Mouse (Mus musculus): Measurements from ENCODE around the gene Dennd2c. TPM values are rescaled to one million over a fixed set of nuclear protein-coding genes. Genes with fewer than 3 reads are reported as not detected.

Dennd2c gene
- total and polyA plus RNA-seq, 2 experiments from 2014 or later, result 0.63 to 1.7 TPM

- H3K4me2 ChIP-seq (ENCODE audit: low read depth, low read length, poor library complexity, severe bottlenecking), result no peak overlapping the region
- TF ChIP-seq CTCF (IDR thresholded peaks at IDR 0.05), result no peak
- H3K9ac ChIP-seq (replicated peaks; ENCODE audit: low read length, poor library complexity, severe bottlenecking), result no peak overlapping the region
- no peaks in the 10 kb centered on the region for H3K4me1 ChIP-seq (ENCODE audit: insufficient read depth, low read length)
- H3K27ac ChIP-seq (ENCODE audit: low read depth, low read length), result no peak overlapping the region
- H3K36me3 ChIP-seq (ENCODE audit: insufficient read depth, low read length), result no peaks in the 10 kb centered on the region
- no peaks in the 10 kb centered on the region for H3K27me3 ChIP-seq (ENCODE audit: insufficient read depth, low read length)
- H3K4me3 ChIP-seq (ENCODE audit: low read depth, low read length), result no peak overlapping the region
- 85% methylated on average over 17 of the region's 17 CpGs for WGBS
- H3K9me3 ChIP-seq (ENCODE audit: low read length), result no peaks in the 10 kb centered on the region
- no peak for DNase-seq (ENCODE audit: low spot score)
- ATAC-seq (ENCODE audit: low FRiP score), result no peak
Observed at GRCm38 (mm10) chr3:103081861-103082453, 20.4 kb upstream of the Dennd2c start.

GRCm38 (mm10) chr3:103082761-103083160 is 19.6 kb upstream of the Dennd2c start:
- Histone ChIP-seq H3K27me3 (ENCODE audit: insufficient read depth, low read length) (no peaks in the 10 kb centered on the region), H3K4me3 (ENCODE audit: low read depth, low read length) (no peak overlapping the region), H3K4me1 (ENCODE audit: insufficient read depth, low read length) (no peaks in the 10 kb centered on the region), H3K36me3 (ENCODE audit: insufficient read depth, low read length) (no peaks in the 10 kb centered on the region), H3K9me3 (ENCODE audit: low read length) (no peaks in the 10 kb centered on the region), H3K9ac (replicated peaks; ENCODE audit: low read length, poor library complexity, severe bottlenecking) (no peak overlapping the region), H3K27ac (ENCODE audit: low read depth, low read length) (no peak overlapping the region), H3K4me2 (ENCODE audit: low read depth, low read length, poor library complexity, severe bottlenecking) (no peak overlapping the region)
- no peak for ATAC-seq (ENCODE audit: low FRiP score)
- DNase-seq (ENCODE audit: low spot score), result no peak
- no peak for TF ChIP-seq CTCF (IDR thresholded peaks at IDR 0.05)
- WGBS, result 85% methylated on average over 5 of the region's 5 CpGs

- Histone ChIP-seq H3K27me3 (ENCODE audit: insufficient read depth, low read length) (no peaks in the 10 kb centered on the region), H3K36me3 (ENCODE audit: insufficient read depth, low read length) (no peaks in the 10 kb centered on the region), H3K9ac (replicated peaks; ENCODE audit: low read length, poor library complexity, severe bottlenecking) (no peak overlapping the region), H3K9me3 (ENCODE audit: low read length) (no peaks in the 10 kb centered on the region), H3K4me2 (ENCODE audit: low read depth, low read length, poor library complexity, severe bottlenecking) (no peak overlapping the region), H3K4me1 (ENCODE audit: insufficient read depth, low read length) (no peaks in the 10 kb centered on the region), H3K4me3 (ENCODE audit: low read depth, low read length) (no peak overlapping the region), H3K27ac (ENCODE audit: low read depth, low read length) (no peak overlapping the region)
- no peak for ATAC-seq (ENCODE audit: low FRiP score)
- TF ChIP-seq CTCF (IDR thresholded peaks at IDR 0.05), result no peak
- DNase-seq (ENCODE audit: low spot score), result no peak
- WGBS, result 76% methylated on average over 3 of the region's 3 CpGs
Observed at GRCm38 (mm10) chr3:103085986-103086385, 16.4 kb upstream of the Dennd2c start.

GRCm38 (mm10) chr3:103091753-103092152 is 10.7 kb upstream of the Dennd2c start:
- H3K4me3 ChIP-seq (ENCODE audit: low read depth, low read length), result no peak overlapping the region
- no peaks in the 10 kb centered on the region for H3K36me3 ChIP-seq (ENCODE audit: insufficient read depth, low read length)
- no peak overlapping the region for H3K4me2 ChIP-seq (ENCODE audit: low read depth, low read length, poor library complexity, severe bottlenecking)
- no peaks in the 10 kb centered on the region for H3K9me3 ChIP-seq (ENCODE audit: low read length)
- H3K27ac ChIP-seq (ENCODE audit: low read depth, low read length), result no peak overlapping the region
- H3K4me1 ChIP-seq (ENCODE audit: insufficient read depth, low read length), result no peaks in the 10 kb centered on the region
- no peak for ATAC-seq (ENCODE audit: low FRiP score)
- H3K9ac ChIP-seq (replicated peaks; ENCODE audit: low read length, poor library complexity, severe bottlenecking), result no peak overlapping the region
- DNase-seq (ENCODE audit: low spot score), result no peak
- TF ChIP-seq CTCF (IDR thresholded peaks at IDR 0.05), result no peak
- 91% methylated on average over 2 of the region's 2 CpGs for WGBS
- no peaks in the 10 kb centered on the region for H3K27me3 ChIP-seq (ENCODE audit: insufficient read depth, low read length)

- no peak overlapping the region for H3K9ac ChIP-seq (replicated peaks; ENCODE audit: low read length, poor library complexity, severe bottlenecking)
- no peaks in the 10 kb centered on the region for H3K9me3 ChIP-seq (ENCODE audit: low read length)
- TF ChIP-seq CTCF (IDR thresholded peaks at IDR 0.05), result no peak
- no peak overlapping the region for H3K4me3 ChIP-seq (ENCODE audit: low read depth, low read length)
- no peak for DNase-seq (ENCODE audit: low spot score)
- no peaks in the 10 kb centered on the region for H3K36me3 ChIP-seq (ENCODE audit: insufficient read depth, low read length)
- 0 out of 2 replicates have a peak, but pooled peaks cover 3% of the 10 kb centered on the region for H3K27me3 ChIP-seq (ENCODE audit: insufficient read depth, low read length)
- 81% methylated on average over 23 of the region's 23 CpGs for WGBS
- no peaks in the 10 kb centered on the region for H3K4me1 ChIP-seq (ENCODE audit: insufficient read depth, low read length)
- H3K27ac ChIP-seq (ENCODE audit: low read depth, low read length), result no peak overlapping the region
- no peak overlapping the region for H3K4me2 ChIP-seq (ENCODE audit: low read depth, low read length, poor library complexity, severe bottlenecking)
- ATAC-seq (ENCODE audit: low FRiP score), result no peak
Observed at GRCm38 (mm10) chr3:103098662-103099061, 3.7 kb upstream of the Dennd2c start.

GRCm38 (mm10) chr3:103099667-103100066 is 2.7 kb upstream of the Dennd2c start:
- Histone ChIP-seq H3K4me3 (ENCODE audit: low read depth, low read length) (no peak overlapping the region), H3K27ac (ENCODE audit: low read depth, low read length) (no peak overlapping the region), H3K9me3 (ENCODE audit: low read length) (no peaks in the 10 kb centered on the region), H3K4me2 (ENCODE audit: low read depth, low read length, poor library complexity, severe bottlenecking) (no peak overlapping the region), H3K9ac (replicated peaks; ENCODE audit: low read length, poor library complexity, severe bottlenecking) (no peak overlapping the region), H3K36me3 (ENCODE audit: insufficient read depth, low read length) (no peaks in the 10 kb centered on the region), H3K4me1 (ENCODE audit: insufficient read depth, low read length) (no peaks in the 10 kb centered on the region), H3K27me3 (ENCODE audit: insufficient read depth, low read length) (peaks cover 6% of the 10 kb centered on the region; the same call in 1 of the 2 replicates)
- peak; percentile 44 for TF ChIP-seq CTCF (IDR thresholded peaks at IDR 0.05)
- ATAC-seq (ENCODE audit: low FRiP score), result no peak
- DNase-seq (ENCODE audit: low spot score), result no peak
- 86% methylated on average over 6 of the region's 6 CpGs for WGBS

Measured in midbrain, postnatal 0 days (tissue).